Mouse (Mus musculus) bone marrow macrophage, adult 2 months (primary cell): Measurements from ENCODE around the gene Pde4c.

ENCODE experiments used
- CTCF ChIP-seq: IDR thresholded peaks from 2 replicates; pipeline ENCODE4 v1.5.1; 2012; ENCODE audit warnings: low read depth, mild to moderate bottlenecking, low read length, moderate library complexity
- POLR2A ChIP-seq: IDR thresholded peaks from 2 replicates; pipeline ENCODE4 v1.6.1; 2012; ENCODE audit warnings: mild to moderate bottlenecking, low read depth, low read length, borderline replicate concordance

GRCm38 (mm10) chr8:70710296-70710695, 13.2 kb upstream of the Pde4c start:
- TF ChIP-seq CTCF (no peak), POLR2A (no peak)
